In the genomic region with DNA sequence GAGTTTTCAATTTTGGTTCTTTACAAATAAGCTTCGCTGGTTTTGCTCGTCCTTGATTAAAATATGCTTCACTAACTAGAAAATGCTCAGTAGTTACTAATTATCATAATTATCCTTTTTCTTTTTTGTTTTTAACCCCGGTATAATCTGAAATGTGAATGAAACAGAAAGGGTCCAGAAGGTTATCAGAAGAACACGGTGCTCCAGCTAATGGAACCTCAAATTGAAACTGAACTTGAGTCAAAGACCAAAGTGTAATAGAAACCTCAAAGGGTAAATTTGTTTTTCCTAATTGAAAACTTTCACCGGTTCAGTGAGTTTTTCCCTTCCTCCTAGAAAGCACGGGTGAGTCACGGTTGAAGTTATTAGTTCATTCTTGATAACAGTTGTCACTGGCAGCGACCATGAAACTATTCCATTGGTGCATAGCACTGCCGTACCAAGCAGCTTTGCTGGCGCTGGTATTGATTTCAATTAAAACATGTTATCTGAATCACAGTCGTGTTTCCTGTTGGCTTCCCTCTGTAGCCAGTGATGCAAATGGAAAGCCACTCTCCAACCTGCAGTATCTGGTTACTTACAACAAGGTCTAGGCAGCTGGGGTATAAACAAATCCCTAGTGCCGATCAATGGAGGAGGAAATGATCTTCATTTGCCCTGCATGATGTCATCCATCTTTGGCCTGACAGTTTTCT, we compare ENCODE assay signal across 9 mouse cellular contexts.
DNase-seq lines count a peak whose midpoint lies in the region; ATAC-seq and TF ChIP-seq lines count a peak whose summit lies in the region.
"Had no signal": no experiment of that assay in that cellular context is flagged by ENCODE, and none has a peak within 500 bp of the region (broad histone marks: within the 10 kb centered on the region; RNA-seq: fewer than 3 reads in every experiment).

No protein-coding gene starts in this region.

- intact Hi-C loops in left cerebral cortex, postnatal 14 days (cut with DNase I): no loop called here

- DNase-seq in midbrain, embryonic 11.5 days (ENCODE audit: low spot score, missing footprints): no peak
- DNase-seq in adrenal gland, postnatal 36 days: peak; percentile 54 to 65
- DNase-seq in lung, postnatal 0 days (ENCODE audit: low spot score): no peak
- no peak for DNase-seq in left cerebral cortex, postnatal 14 days (ENCODE audit: low spot score in 2 of 2)
- DNase-seq in c-Kit-positive CD71-positive TER-119-positive erythroid progenitor cells, embryonic 14.5 days (ENCODE audit: low spot score): no peak
- DNase-seq: lung, postnatal 4 days had no signal

- H3K4me1 ChIP-seq in midbrain, embryonic 11.5 days (ENCODE audit: control insufficient read depth, insufficient read depth, low read length): no peaks in the 10 kb centered on the region; the same call in 1 of the 2 replicates
- H3K4me1 ChIP-seq in midbrain, embryonic 15.5 days: no peaks in the 10 kb centered on the region
- H3K4me1 ChIP-seq in hindbrain, embryonic 12.5 days: no peaks in the 10 kb centered on the region
- H3K4me1 ChIP-seq in neural tube, embryonic 14.5 days (ENCODE audit: control insufficient read depth, insufficient read depth, low read length): no peaks in the 10 kb centered on the region
- no peaks in the 10 kb centered on the region for H3K4me1 ChIP-seq in lung, postnatal 0 days (ENCODE audit: insufficient read depth, low read depth, low read length)

- H3K4me3 ChIP-seq in midbrain, embryonic 11.5 days (ENCODE audit: low read depth, low read length): no peak overlapping the region
- H3K4me3 ChIP-seq in midbrain, embryonic 15.5 days: no peak overlapping the region
- no peak overlapping the region for H3K4me3 ChIP-seq in hindbrain, embryonic 12.5 days
- H3K4me3 ChIP-seq in neural tube, embryonic 14.5 days (ENCODE audit: low read depth, low read length): no peak overlapping the region
- H3K4me3 ChIP-seq in lung, postnatal 0 days (ENCODE audit: low read depth, low read length): no peak overlapping the region

- no peak for TF ChIP-seq EP300 in lung, postnatal 0 days (IDR thresholded peaks at IDR 0.05)

- no peaks in the 10 kb centered on the region for H3K36me3 ChIP-seq in midbrain, embryonic 11.5 days (ENCODE audit: control insufficient read depth, insufficient read depth, low read length)
- H3K36me3 ChIP-seq in midbrain, embryonic 15.5 days (replicated peaks): no peaks in the 10 kb centered on the region
- H3K36me3 ChIP-seq in hindbrain, embryonic 12.5 days: no peaks in the 10 kb centered on the region
- H3K36me3 ChIP-seq in neural tube, embryonic 14.5 days (ENCODE audit: control insufficient read depth, insufficient read depth, low read length): no peaks in the 10 kb centered on the region
- H3K36me3 ChIP-seq in lung, postnatal 0 days (ENCODE audit: insufficient read depth, low read length): no peaks in the 10 kb centered on the region

- H3K9me3 ChIP-seq in midbrain, embryonic 11.5 days (ENCODE audit: control insufficient read depth, low read length): no peaks in the 10 kb centered on the region
- no peaks in the 10 kb centered on the region for H3K9me3 ChIP-seq in midbrain, embryonic 15.5 days
- no peaks in the 10 kb centered on the region for H3K9me3 ChIP-seq in hindbrain, embryonic 12.5 days (replicated peaks)
- no peaks in the 10 kb centered on the region for H3K9me3 ChIP-seq in neural tube, embryonic 14.5 days (ENCODE audit: control insufficient read depth, low read length)
- no peaks in the 10 kb centered on the region for H3K9me3 ChIP-seq in lung, postnatal 0 days (ENCODE audit: low read length)

- no peaks in the 10 kb centered on the region for H3K27me3 ChIP-seq in midbrain, embryonic 11.5 days (ENCODE audit: control insufficient read depth, insufficient read depth, low read length)
- no peaks in the 10 kb centered on the region for H3K27me3 ChIP-seq in midbrain, embryonic 15.5 days (replicated peaks)
- H3K27me3 ChIP-seq in hindbrain, embryonic 12.5 days: no peaks in the 10 kb centered on the region
- H3K27me3 ChIP-seq in neural tube, embryonic 14.5 days (ENCODE audit: control insufficient read depth, insufficient read depth, low read length): no peaks in the 10 kb centered on the region
- H3K27me3 ChIP-seq in lung, postnatal 0 days (replicated peaks; ENCODE audit: insufficient read depth, low read length): no peaks in the 10 kb centered on the region

- H3K9ac ChIP-seq in midbrain, embryonic 11.5 days (ENCODE audit: low read length): no peak overlapping the region
- H3K9ac ChIP-seq in midbrain, embryonic 15.5 days: no peak overlapping the region
- H3K9ac ChIP-seq in hindbrain, embryonic 12.5 days: no peak overlapping the region
- H3K9ac ChIP-seq in neural tube, embryonic 14.5 days (replicated peaks; ENCODE audit: low read depth, low read length): no peak overlapping the region
- H3K9ac ChIP-seq in lung, postnatal 0 days (replicated peaks; ENCODE audit: low read depth): no peak overlapping the region

- no peak overlapping the region for H3K27ac ChIP-seq in midbrain, embryonic 11.5 days (ENCODE audit: low read depth, low read length)
- no peak overlapping the region for H3K27ac ChIP-seq in midbrain, embryonic 15.5 days
- no peak overlapping the region for H3K27ac ChIP-seq in hindbrain, embryonic 12.5 days
- no peak overlapping the region for H3K27ac ChIP-seq in neural tube, embryonic 14.5 days (ENCODE audit: low read depth, low read length)
- H3K27ac ChIP-seq in lung, postnatal 0 days (ENCODE audit: low read length): no peak overlapping the region

- ATAC-seq in midbrain, embryonic 11.5 days (ENCODE audit: low FRiP score): peak; percentile 62; the same call in 1 of the 2 replicates
- no peak for ATAC-seq in midbrain, embryonic 15.5 days (replicated peaks)
- 0 out of 2 replicates have a peak, but pooled peaks have one; percentile 26 for ATAC-seq in hindbrain, embryonic 12.5 days (ENCODE audit: low FRiP score)
- peak; percentile 46; the same call in 1 of the 2 replicates for ATAC-seq in neural tube, embryonic 14.5 days (ENCODE audit: low read depth)
- ATAC-seq in lung, postnatal 0 days: no peak

- 82% methylated on average over 12 of the region's 12 CpGs for WGBS in midbrain, embryonic 11.5 days
- WGBS in midbrain, embryonic 15.5 days: 75% methylated on average over 12 of the region's 12 CpGs
- 63% methylated on average over 12 of the region's 12 CpGs for WGBS in hindbrain, embryonic 12.5 days
- 69% methylated on average over 12 of the region's 12 CpGs for WGBS in neural tube, embryonic 14.5 days
- WGBS in lung, postnatal 0 days: 47% methylated on average over 12 of the region's 12 CpGs

- no peak overlapping the region for H3K4me2 ChIP-seq in midbrain, embryonic 11.5 days
- H3K4me2 ChIP-seq in midbrain, embryonic 15.5 days: no peak overlapping the region
- no peak overlapping the region for H3K4me2 ChIP-seq in hindbrain, embryonic 12.5 days (replicated peaks)
- H3K4me2 ChIP-seq in neural tube, embryonic 14.5 days (ENCODE audit: low read depth, low read length): no peak overlapping the region
- no peak overlapping the region for H3K4me2 ChIP-seq in lung, postnatal 0 days (replicated peaks; ENCODE audit: low read depth, low read length)

- TF ChIP-seq CTCF in lung, postnatal 0 days (IDR thresholded peaks at IDR 0.05): no peak

Comparison
In these comparisons a context has a peak if more than half of its experiments do, and no peak if none do; other contexts are left out.
1. ATAC-seq: peak in midbrain, embryonic 11.5 days (single experiment), hindbrain, embryonic 12.5 days (single experiment) and neural tube, embryonic 14.5 days (single experiment); none in midbrain, embryonic 15.5 days (single experiment) and lung, postnatal 0 days (single experiment).
2. DNase-seq: peak in adrenal gland, postnatal 36 days (2 of 2); none in midbrain, embryonic 11.5 days (single experiment), lung, postnatal 0 days (single experiment), left cerebral cortex, postnatal 14 days (0 of 2) and c-Kit-positive CD71-positive TER-119-positive erythroid progenitor cells, embryonic 14.5 days (single experiment).